Mouse (Mus musculus) heart, adult 8-10 months (tissue): ENCODE measurements at regions not wholly inside any gene's neighbourhood (a gene's known extent, or its start where the extent isn't known, plus 50 kb on each side); places are given as distances from the start of the nearest gene placed in this dataset.

ENCODE experiments used
- DNase-seq: peaks from one replicate; pipeline ENCODE4 v3.0.0; 2022; ENCODE audit warnings: low spot score

- no peak for DNase-seq
Observed at GRCm38 (mm10) chr17:43219636-43220035, 50.5 kb upstream of the Adgrf1 start.
